In genomic region chr1:62344286-62344685, GRCm38 (mm10) we compare ENCODE assay signal across 22 mouse cellular contexts.
DNase-seq lines count a peak whose midpoint lies in the region; ATAC-seq and TF ChIP-seq lines count a peak whose summit lies in the region.
"Had no signal": no experiment of that assay in that cellular context is flagged by ENCODE, and none has a peak within 500 bp of the region (broad histone marks: within the 10 kb centered on the region; RNA-seq: fewer than 3 reads in every experiment).

No protein-coding gene starts in this region.

- H3K9ac ChIP-seq in forebrain, embryonic 14.5 days (ENCODE audit: low read length), result no peak overlapping the region
- no peak overlapping the region for H3K9ac ChIP-seq in midbrain, embryonic 14.5 days (replicated peaks; ENCODE audit: low read length)
- H3K9ac ChIP-seq in midbrain, embryonic 15.5 days, result no peak overlapping the region
- H3K9ac ChIP-seq: embryonic facial prominence, embryonic 12.5 days; embryonic facial prominence, embryonic 15.5 days; forebrain, postnatal 0 days; hindbrain, embryonic 12.5 days; hindbrain, embryonic 15.5 days had no signal

- TF ChIP-seq CTCF in layer of hippocampus, adult 2 months (conservative IDR thresholded peaks at IDR 0.05), result no peak

- H3K4me1 ChIP-seq in forebrain, embryonic 14.5 days (ENCODE audit: control insufficient read depth, insufficient read depth, low read length), result peaks cover 5% of the 10 kb centered on the region; the same call in 1 of the 2 replicates
- peaks cover 12% of the 10 kb centered on the region for H3K4me1 ChIP-seq in forebrain, embryonic 10.5 days
- H3K4me1 ChIP-seq in midbrain, embryonic 14.5 days (ENCODE audit: control insufficient read depth, insufficient read depth, low read length), result no peaks in the 10 kb centered on the region
- no peaks in the 10 kb centered on the region for H3K4me1 ChIP-seq in midbrain, embryonic 15.5 days
- H3K4me1 ChIP-seq: embryonic facial prominence, embryonic 12.5 days; embryonic facial prominence, embryonic 15.5 days; hindbrain, embryonic 12.5 days; hindbrain, embryonic 15.5 days had no signal

- H3K36me3 ChIP-seq in forebrain, embryonic 14.5 days (ENCODE audit: control insufficient read depth, insufficient read depth, low read length), result no peaks in the 10 kb centered on the region
- H3K36me3 ChIP-seq in forebrain, embryonic 10.5 days (replicated peaks), result no peaks in the 10 kb centered on the region
- no peaks in the 10 kb centered on the region for H3K36me3 ChIP-seq in midbrain, embryonic 14.5 days (ENCODE audit: control insufficient read depth, insufficient read depth, low read length)
- H3K36me3 ChIP-seq in midbrain, embryonic 15.5 days (replicated peaks), result no peaks in the 10 kb centered on the region
- H3K36me3 ChIP-seq: embryonic facial prominence, embryonic 12.5 days; embryonic facial prominence, embryonic 15.5 days; hindbrain, embryonic 12.5 days; hindbrain, embryonic 15.5 days had no signal

- no peak overlapping the region for H3K4me3 ChIP-seq in forebrain, embryonic 14.5 days (ENCODE audit: low read depth, low read length)
- H3K4me3 ChIP-seq in forebrain, embryonic 10.5 days, result no peak overlapping the region
- H3K4me3 ChIP-seq in layer of hippocampus, adult 2 months, result no peak overlapping the region
- H3K4me3 ChIP-seq in midbrain, embryonic 14.5 days (replicated peaks; ENCODE audit: low read depth, low read length), result no peak overlapping the region
- no peak overlapping the region for H3K4me3 ChIP-seq in midbrain, embryonic 15.5 days
- H3K4me3 ChIP-seq: embryonic facial prominence, embryonic 12.5 days; embryonic facial prominence, embryonic 15.5 days; gastrocnemius, adult 2 months; hindbrain, embryonic 12.5 days; hindbrain, embryonic 15.5 days had no signal

- no peak overlapping the region for H3K4me2 ChIP-seq in forebrain, embryonic 14.5 days (ENCODE audit: low read length)
- no peak overlapping the region for H3K4me2 ChIP-seq in midbrain, embryonic 14.5 days (ENCODE audit: low read length)
- H3K4me2 ChIP-seq in midbrain, embryonic 15.5 days, result no peak overlapping the region
- H3K4me2 ChIP-seq: embryonic facial prominence, embryonic 12.5 days; embryonic facial prominence, embryonic 15.5 days; heart, embryonic 11.5 days; hindbrain, embryonic 12.5 days; hindbrain, embryonic 15.5 days had no signal

- no peak overlapping the region for H3K27ac ChIP-seq in forebrain, embryonic 14.5 days (ENCODE audit: low read depth, low read length)
- no peak overlapping the region for H3K27ac ChIP-seq in forebrain, embryonic 10.5 days
- no peak overlapping the region for H3K27ac ChIP-seq in layer of hippocampus, adult 2 months
- H3K27ac ChIP-seq in midbrain, embryonic 14.5 days (replicated peaks; ENCODE audit: low read depth, low read length), result no peak overlapping the region
- no peak overlapping the region for H3K27ac ChIP-seq in midbrain, embryonic 15.5 days
- H3K27ac ChIP-seq: embryonic facial prominence, embryonic 12.5 days; embryonic facial prominence, embryonic 15.5 days; gastrocnemius, adult 2 months; hindbrain, embryonic 12.5 days; hindbrain, embryonic 15.5 days had no signal

- no peaks in the 10 kb centered on the region for H3K9me3 ChIP-seq in forebrain, embryonic 14.5 days (replicated peaks; ENCODE audit: control insufficient read depth, low read length)
- H3K9me3 ChIP-seq in forebrain, embryonic 10.5 days, result no peaks in the 10 kb centered on the region
- H3K9me3 ChIP-seq in midbrain, embryonic 14.5 days (ENCODE audit: control insufficient read depth, low read length), result no peaks in the 10 kb centered on the region
- H3K9me3 ChIP-seq in midbrain, embryonic 15.5 days, result no peaks in the 10 kb centered on the region
- H3K9me3 ChIP-seq: embryonic facial prominence, embryonic 12.5 days; embryonic facial prominence, embryonic 15.5 days; hindbrain, embryonic 12.5 days; hindbrain, embryonic 15.5 days had no signal

- WGBS in forebrain, embryonic 14.5 days, result 23% methylated on average over 4 of the region's 4 CpGs
- WGBS in forebrain, embryonic 10.5 days, result 49% methylated on average over 4 of the region's 4 CpGs
- 51% methylated on average over 4 of the region's 4 CpGs for WGBS in midbrain, embryonic 14.5 days
- 39% methylated on average over 4 of the region's 4 CpGs for WGBS in midbrain, embryonic 15.5 days

- no peaks in the 10 kb centered on the region for H3K27me3 ChIP-seq in forebrain, embryonic 14.5 days (replicated peaks; ENCODE audit: control insufficient read depth, insufficient read depth, low read length)
- H3K27me3 ChIP-seq in forebrain, embryonic 10.5 days (ENCODE audit: poor library complexity, severe bottlenecking), result peaks cover 29% of the 10 kb centered on the region
- H3K27me3 ChIP-seq in midbrain, embryonic 14.5 days (ENCODE audit: control insufficient read depth, insufficient read depth, low read length), result no peaks in the 10 kb centered on the region
- H3K27me3 ChIP-seq in midbrain, embryonic 15.5 days (replicated peaks), result no peaks in the 10 kb centered on the region
- H3K27me3 ChIP-seq: embryonic facial prominence, embryonic 12.5 days; embryonic facial prominence, embryonic 15.5 days; hindbrain, embryonic 12.5 days; hindbrain, embryonic 15.5 days had no signal

- ATAC-seq in forebrain, embryonic 14.5 days, result peak; percentile 26; the same call in 1 of the 2 replicates
- ATAC-seq in midbrain, embryonic 14.5 days (ENCODE audit: low FRiP score, low TSS enrichment), result no peak
- no peak for ATAC-seq in midbrain, embryonic 15.5 days (replicated peaks)
- ATAC-seq: activated CD4-positive, CD25-positive, alpha-beta regulatory T cell, adult 4 months; forebrain, postnatal 0 days had no signal

- peak; percentile 59 for DNase-seq in forebrain, embryonic 14.5 days (ENCODE audit: low spot score)
- no peak for DNase-seq in forebrain, embryonic 10.5 days (ENCODE audit: extremely low spot score, low spot score)
- DNase-seq in layer of hippocampus, adult 9-11 months, result peak; percentile 5
- DNase-seq in layer of hippocampus, adult 2 months (ENCODE audit: low spot score in 2 of 2), result no peak
- DNase-seq in midbrain, embryonic 14.5 days, result peak; percentile 39
- DNase-seq: adrenal gland, adult 8-10 months; adrenal gland, postnatal 25 days; cerebellum, adult 11 months; cerebellum, adult 2 months; cerebellum, adult 9-11 months; cerebellum, postnatal 25 days; forebrain, postnatal 0 days; gastrocnemius, adult 2 months; gastrocnemius, postnatal 14 days; heart, adult 11 months had no signal

Comparison
In these comparisons a context has a peak if more than half of its experiments do, and no peak if none do; other contexts are left out.
1. DNase-seq: peak in forebrain, embryonic 14.5 days (single experiment), layer of hippocampus, adult 9-11 months (single experiment) and midbrain, embryonic 14.5 days (single experiment); none in forebrain, embryonic 10.5 days (single experiment) and layer of hippocampus, adult 2 months (0 of 2).